Mouse (Mus musculus) midbrain, embryonic 14.5 days (tissue): Measurements from ENCODE around the gene Pde4d. TPM values are rescaled to one million over a fixed set of nuclear protein-coding genes. Genes with fewer than 3 reads are reported as not detected.

ENCODE experiments used
- ATAC-seq: fragments of 200-750 bp; cut with Nextera tagmentation; 2 replicates; pipeline ENCODE4 v1.8.0; 2017; ENCODE audit warnings: moderate number of reproducible peaks, moderate library complexity; ENCODE audit not compliant: low FRiP score, low TSS enrichment
- DNase-seq: peaks from one replicate; pipeline ENCODE4 v3.0.0-alpha.2; 2015
- H3K27ac ChIP-seq: fragments of 300-500 bp; sonication (generic); replicated peaks from 2 replicates; pipeline ENCODE4 v1.5.1; 2014; ENCODE audit warnings: mild to moderate bottlenecking, low read depth, low read length, moderate library complexity
- H3K27me3 ChIP-seq: fragments of 300-500 bp; sonication (generic); 2 replicates; pipeline ENCODE4 v1.6.1; 2014; ENCODE audit warnings: low read length, control low read depth, mixed read lengths; ENCODE audit not compliant: control insufficient read depth, insufficient read depth
- H3K36me3 ChIP-seq: fragments of 300-500 bp; sonication (generic); 2 replicates; pipeline ENCODE4 v1.6.1; 2014; ENCODE audit warnings: low read length, control low read depth; ENCODE audit not compliant: control insufficient read depth, insufficient read depth
- H3K4me1 ChIP-seq: fragments of 300-500 bp; sonication (generic); 2 replicates; pipeline ENCODE4 v1.6.1; 2014; ENCODE audit warnings: mild to moderate bottlenecking, antibody characterized with exemption, low read length, control low read depth; ENCODE audit not compliant: control insufficient read depth, insufficient read depth
- H3K4me2 ChIP-seq: fragments of 300-500 bp; sonication (generic); 2 replicates; pipeline ENCODE4 v1.6.1; 2014; ENCODE audit warnings: mild to moderate bottlenecking, low read length, moderate library complexity
- H3K4me3 ChIP-seq: fragments of 300-500 bp; sonication (generic); replicated peaks from 2 replicates; pipeline ENCODE4 v1.5.1; 2014; ENCODE audit warnings: low read depth, low read length
- H3K9ac ChIP-seq: fragments of 300-500 bp; sonication (generic); replicated peaks from 2 replicates; pipeline ENCODE4 v1.6.1; 2014; ENCODE audit warnings: mild to moderate bottlenecking, low read length, moderate library complexity
- H3K9me3 ChIP-seq: fragments of 300-500 bp; sonication (generic); 2 replicates; pipeline ENCODE4 v1.6.1; 2016; ENCODE audit warnings: low read length, control low read depth, mixed read lengths; ENCODE audit not compliant: control insufficient read depth
- WGBS: fragments of 180-500 bp; shearing (Covaris S2); extraction: QIAGEN DNeasy Blood & Tissue Kit; methylation state at CpG from one replicate; pipeline ENCODE4 v1.1.7; 2014; 5-methylcytosine and 5-hydroxymethylcytosine counted together
- polyA plus RNA-seq: library from polyadenylated mRNA; unstranded; fragments of >200 nt; fragmentation: Nextera tagmentation; extraction: Ambion mirVana; gene quantifications from 2 replicates; pipeline ENCODE4 v1.2.1, GENCODE M21; 2014

The Pde4d gene
- polyA plus RNA-seq, 1 experiment from 2014 or later = 27.1 TPM

DNA sequence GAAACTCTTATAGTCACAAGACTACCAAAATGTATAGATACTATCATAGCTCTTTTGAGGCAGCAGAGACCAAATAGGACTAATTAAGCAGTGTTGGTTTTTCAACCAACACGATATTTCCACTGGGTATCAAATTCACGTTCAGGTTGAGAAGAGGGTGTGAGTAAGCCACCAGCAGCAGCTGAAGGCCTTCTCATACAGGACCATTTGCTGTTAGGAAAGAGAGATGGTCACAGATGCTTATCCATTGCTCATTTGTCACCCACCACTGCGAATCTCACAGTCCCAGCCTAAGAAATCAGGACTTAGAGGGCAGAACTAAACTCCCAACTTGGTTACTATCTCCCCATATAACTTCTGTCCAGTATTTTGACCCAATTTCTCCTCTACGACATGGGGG, 1338.9 kb downstream of the Pde4d start:
- 94% methylated on average over 4 of the region's 4 CpGs for WGBS
- H3K4me2 ChIP-seq = no peak overlapping the region
- no peak for ATAC-seq
- no peaks in the 10 kb centered on the region for H3K4me1 ChIP-seq
- DNase-seq = no peak
- H3K9ac ChIP-seq = no peak overlapping the region
- no peak overlapping the region for H3K4me3 ChIP-seq
- no peaks in the 10 kb centered on the region for H3K27me3 ChIP-seq
- no peaks in the 10 kb centered on the region for H3K9me3 ChIP-seq
- no peaks in the 10 kb centered on the region for H3K36me3 ChIP-seq
- H3K27ac ChIP-seq = no peak overlapping the region

DNA sequence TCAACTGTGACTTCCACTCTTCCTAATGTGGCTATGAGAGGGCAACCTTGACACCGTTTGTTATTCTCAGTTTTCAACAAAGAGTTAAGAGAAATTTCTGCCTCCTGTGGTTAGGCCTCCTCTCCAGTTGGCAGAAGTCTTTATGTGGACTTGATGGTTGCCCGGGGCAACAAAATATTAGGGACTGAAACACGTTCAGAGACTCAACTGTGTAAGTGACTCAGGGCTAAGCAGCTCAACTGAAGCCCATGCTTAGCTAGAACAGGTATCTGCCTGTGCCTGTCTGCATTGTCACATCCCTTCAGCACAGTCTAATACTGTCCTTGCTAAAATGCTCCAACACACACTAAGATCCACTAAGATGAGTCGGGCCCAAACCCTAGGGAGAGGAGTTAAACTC, 1339.4 kb downstream of the Pde4d start:
- no peaks in the 10 kb centered on the region for H3K36me3 ChIP-seq
- no peak overlapping the region for H3K27ac ChIP-seq
- H3K4me2 ChIP-seq = no peak overlapping the region
- ATAC-seq = no peak
- DNase-seq = no peak
- H3K27me3 ChIP-seq = no peaks in the 10 kb centered on the region
- H3K9ac ChIP-seq = no peak overlapping the region
- H3K4me3 ChIP-seq = no peak overlapping the region
- 57% methylated on average over 4 of the region's 4 CpGs for whole genome bisulfite sequencing
- no peaks in the 10 kb centered on the region for H3K4me1 ChIP-seq
- no peaks in the 10 kb centered on the region for H3K9me3 ChIP-seq

DNA sequence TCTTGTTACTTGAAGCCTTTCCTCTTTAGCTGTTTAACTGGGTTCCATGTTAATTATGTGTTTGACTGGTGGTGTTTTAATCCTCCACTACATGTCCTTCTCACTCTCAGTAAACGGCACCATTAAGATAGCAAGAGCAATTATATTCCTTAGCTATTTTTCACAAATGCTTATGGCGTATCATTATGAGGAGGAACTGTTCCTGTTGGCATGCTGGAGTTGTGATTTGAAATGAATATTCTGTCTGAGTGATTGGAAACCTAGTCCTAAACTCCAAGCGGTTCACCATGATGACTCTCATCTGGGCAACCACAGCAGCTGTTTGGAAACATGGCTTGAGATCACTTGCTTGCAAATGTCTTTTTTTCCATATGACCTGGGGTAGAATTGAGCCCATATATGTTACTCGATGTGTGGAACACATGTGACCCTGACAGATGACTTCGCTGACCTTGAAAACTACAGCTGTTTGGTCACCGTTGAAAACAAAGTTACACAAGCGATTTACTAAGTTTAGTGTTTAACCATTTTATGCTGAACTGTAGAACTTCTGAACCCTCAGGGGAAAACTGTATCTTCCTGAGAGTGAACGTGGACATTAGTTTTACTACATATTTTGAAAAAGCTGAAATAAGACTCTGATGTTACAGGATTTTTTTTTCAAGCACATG, 1340.4 kb downstream of the Pde4d start:
- H3K4me2 ChIP-seq = no peak overlapping the region
- no peaks in the 10 kb centered on the region for H3K27me3 ChIP-seq
- H3K36me3 ChIP-seq = no peaks in the 10 kb centered on the region
- H3K9ac ChIP-seq = no peak overlapping the region
- H3K4me3 ChIP-seq = no peak overlapping the region
- WGBS = 93% methylated on average over 8 of the region's 8 CpGs
- ATAC-seq (no peak), DNase-seq (no peak)
- H3K27ac ChIP-seq = no peak overlapping the region
- H3K9me3 ChIP-seq = no peaks in the 10 kb centered on the region
- H3K4me1 ChIP-seq = no peaks in the 10 kb centered on the region

DNA sequence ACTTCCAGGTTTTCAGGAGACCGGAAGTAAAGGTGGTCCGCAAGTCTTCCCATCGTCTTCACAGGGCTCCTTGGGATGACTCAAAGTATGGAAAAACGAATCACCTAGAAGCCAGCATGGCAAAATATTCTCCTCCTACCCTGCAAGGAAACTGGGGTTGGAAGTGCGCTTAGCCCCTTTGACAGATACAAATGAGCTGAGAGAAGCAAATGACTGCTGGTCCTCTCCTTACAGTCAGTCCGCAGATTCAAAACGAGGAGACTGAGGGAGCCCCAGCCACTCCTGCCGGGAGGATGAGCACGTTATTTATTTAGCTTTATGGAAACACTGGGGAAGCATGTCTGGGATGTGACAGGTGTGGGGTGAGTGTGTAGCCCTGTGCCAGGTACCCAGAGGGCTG, 1344.2 kb downstream of the Pde4d start:
- Histone ChIP-seq H3K9me3 (no peaks in the 10 kb centered on the region), H3K27ac (no peak overlapping the region), H3K9ac (no peak overlapping the region), H3K4me1 (no peaks in the 10 kb centered on the region), H3K36me3 (no peaks in the 10 kb centered on the region), H3K4me3 (no peak overlapping the region), H3K27me3 (no peaks in the 10 kb centered on the region), H3K4me2 (no peak overlapping the region)
- 83% methylated on average over 9 of the region's 9 CpGs for WGBS
- no peak for ATAC-seq
- DNase-seq = no peak

DNA sequence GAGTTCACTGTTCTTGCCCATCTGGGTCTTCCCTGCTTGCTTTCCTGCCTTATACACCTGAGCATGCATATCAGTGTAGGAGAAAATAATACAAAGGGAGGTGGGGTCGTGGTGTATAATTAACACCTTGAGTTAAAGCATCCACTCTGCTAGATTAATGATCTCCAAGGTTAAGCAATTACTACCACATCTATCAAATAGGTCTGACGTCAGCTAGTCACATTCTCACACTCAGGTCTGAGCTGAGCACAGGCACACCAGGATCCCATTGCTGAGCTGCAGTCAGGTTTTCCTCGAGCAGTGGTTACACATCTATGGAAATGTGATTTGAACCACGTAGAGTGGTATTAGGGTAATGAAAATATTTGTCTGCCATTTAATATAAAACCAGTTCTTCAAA, 1348.9 kb downstream of the Pde4d start:
- no peak overlapping the region for H3K4me2 ChIP-seq
- WGBS = 83% methylated on average over 4 of the region's 4 CpGs
- no peak for ATAC-seq
- no peak for DNase-seq
- no peak overlapping the region for H3K9ac ChIP-seq
- H3K36me3 ChIP-seq = no peaks in the 10 kb centered on the region
- no peaks in the 10 kb centered on the region for H3K4me1 ChIP-seq
- no peak overlapping the region for H3K4me3 ChIP-seq
- H3K27ac ChIP-seq = no peak overlapping the region
- H3K9me3 ChIP-seq = no peaks in the 10 kb centered on the region
- H3K27me3 ChIP-seq = no peaks in the 10 kb centered on the region

DNA sequence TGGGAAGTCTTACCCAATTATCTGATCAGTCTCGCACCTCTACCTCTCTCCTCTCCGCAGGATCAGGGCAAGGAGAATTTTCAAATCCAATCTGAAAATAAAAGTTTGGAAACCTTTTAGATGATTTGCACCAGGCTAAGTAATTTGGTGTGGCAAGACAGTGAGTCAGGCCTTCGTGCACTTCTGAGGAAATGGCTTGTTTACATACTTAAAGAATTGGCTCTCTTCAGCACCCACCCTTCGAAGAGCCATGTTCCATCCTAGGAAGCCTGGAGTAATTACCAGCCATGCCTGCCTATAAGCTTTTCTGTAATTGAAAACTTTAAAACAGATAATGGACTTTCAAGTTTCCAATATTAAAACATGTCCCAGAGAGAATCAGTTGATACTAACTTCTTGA, 1352.5 kb downstream of the Pde4d start:
- H3K4me1 ChIP-seq = no peaks in the 10 kb centered on the region
- no peak overlapping the region for H3K9ac ChIP-seq
- DNase-seq = no peak
- H3K27ac ChIP-seq = no peak overlapping the region
- 81% methylated on average over 4 of the region's 4 CpGs for WGBS
- no peak overlapping the region for H3K4me3 ChIP-seq
- no peak overlapping the region for H3K4me2 ChIP-seq
- no peak for ATAC-seq
- no peaks in the 10 kb centered on the region for H3K36me3 ChIP-seq
- no peaks in the 10 kb centered on the region for H3K27me3 ChIP-seq
- H3K9me3 ChIP-seq = no peaks in the 10 kb centered on the region

DNA sequence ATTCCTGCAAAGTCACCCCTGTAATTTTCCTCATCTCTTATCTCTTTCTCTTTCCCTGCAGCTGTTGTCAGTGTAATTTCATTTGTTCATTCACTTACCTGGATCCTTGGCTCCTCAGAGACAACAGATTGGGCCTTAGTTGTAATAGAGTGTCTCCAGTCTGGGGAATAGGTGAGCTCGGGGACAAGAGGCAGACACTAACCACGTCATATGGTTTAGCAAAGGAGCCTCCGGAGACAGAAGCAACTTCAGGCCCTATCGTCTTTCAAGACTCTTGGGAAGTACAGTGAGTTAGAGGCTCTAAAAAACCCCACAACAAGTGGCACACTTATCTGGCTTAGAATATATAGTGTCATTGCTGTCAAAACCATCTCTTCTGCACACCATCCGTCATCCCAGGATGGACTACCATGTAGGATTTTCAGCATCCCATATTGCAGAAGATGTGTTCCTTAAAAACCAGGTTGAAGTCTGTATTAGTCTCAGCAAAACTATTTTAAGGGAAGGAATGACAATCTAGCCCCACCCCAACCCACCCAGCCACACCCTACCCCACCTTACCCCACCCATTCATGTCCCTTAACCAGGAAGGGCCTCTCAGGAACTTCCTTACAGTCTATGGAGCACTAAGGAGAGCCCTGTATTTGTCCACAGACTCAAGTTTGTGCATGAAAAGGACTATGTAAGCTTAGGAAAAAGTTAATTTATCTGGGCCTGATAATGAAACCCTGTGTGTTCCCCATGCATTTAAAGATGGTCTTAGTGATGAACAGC, 1356.6 kb downstream of the Pde4d start:
- 87% methylated on average over 5 of the region's 5 CpGs for WGBS
- ATAC-seq = no peak
- H3K4me2 ChIP-seq = no peak overlapping the region
- no peak overlapping the region for H3K9ac ChIP-seq
- H3K9me3 ChIP-seq = no peaks in the 10 kb centered on the region
- DNase-seq = no peak
- H3K27me3 ChIP-seq = no peaks in the 10 kb centered on the region
- H3K36me3 ChIP-seq = no peaks in the 10 kb centered on the region
- no peak overlapping the region for H3K4me3 ChIP-seq
- no peak overlapping the region for H3K27ac ChIP-seq
- no peaks in the 10 kb centered on the region for H3K4me1 ChIP-seq

DNA sequence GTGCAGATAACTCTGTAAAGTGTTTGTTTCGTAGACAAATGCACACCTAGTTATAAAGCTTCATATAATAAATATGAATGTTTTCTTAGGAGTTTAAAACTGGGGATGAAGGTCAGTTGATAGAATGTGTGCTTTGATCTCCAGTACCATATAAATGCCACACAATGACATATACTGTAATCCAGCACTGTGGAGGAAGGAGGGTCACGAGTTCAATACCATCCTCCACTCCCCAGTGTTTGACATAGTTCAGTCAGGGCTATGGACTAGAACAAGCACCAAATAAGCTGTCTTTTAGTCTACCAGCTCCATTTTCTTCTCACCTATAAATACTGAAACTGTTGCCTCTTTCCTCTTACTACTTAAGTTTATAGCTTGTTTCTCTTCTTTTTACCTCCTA, 1357.3 kb downstream of the Pde4d start:
- H3K9me3 ChIP-seq = no peaks in the 10 kb centered on the region
- DNase-seq = no peak
- no peak overlapping the region for H3K4me3 ChIP-seq
- no peak overlapping the region for H3K9ac ChIP-seq
- no peak overlapping the region for H3K4me2 ChIP-seq
- H3K27ac ChIP-seq = no peak overlapping the region
- WGBS = 86% methylated on average over 2 of the region's 2 CpGs
- no peaks in the 10 kb centered on the region for H3K4me1 ChIP-seq
- H3K27me3 ChIP-seq = no peaks in the 10 kb centered on the region
- H3K36me3 ChIP-seq = no peaks in the 10 kb centered on the region
- ATAC-seq = no peak

DNA sequence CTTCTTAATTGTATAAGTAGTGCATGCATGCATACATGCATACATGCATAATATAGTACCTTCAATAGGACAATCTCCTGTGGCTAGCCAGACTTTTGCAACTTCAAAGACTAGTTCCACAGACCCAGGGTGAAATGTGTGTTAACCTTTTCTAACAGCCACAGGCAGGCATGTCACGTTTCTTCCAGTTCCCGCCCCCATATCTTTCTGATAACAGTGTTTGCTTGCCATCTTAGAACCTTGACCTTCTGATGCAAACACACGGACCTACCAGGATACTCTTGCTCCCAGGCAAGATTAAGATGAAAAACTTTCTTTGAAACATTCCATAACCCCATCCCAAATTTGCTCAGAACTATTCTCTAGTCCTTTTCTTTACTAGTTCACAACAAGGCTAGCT, 1357.7 kb downstream of the Pde4d start:
- Histone ChIP-seq H3K27me3 (no peaks in the 10 kb centered on the region), H3K36me3 (no peaks in the 10 kb centered on the region), H3K9me3 (no peaks in the 10 kb centered on the region), H3K27ac (no peak overlapping the region), H3K4me3 (no peak overlapping the region), H3K9ac (no peak overlapping the region), H3K4me2 (no peak overlapping the region), H3K4me1 (no peaks in the 10 kb centered on the region)
- ATAC-seq = no peak
- WGBS = 73% methylated on average over 3 of the region's 3 CpGs
- no peak for DNase-seq
